Mouse (Mus musculus): Measurements from ENCODE around the gene Tmem60.

GRCm38 (mm10) chr5:20930430-20930829 is 48.4 kb downstream of the Tmem60 start:
- no peak for TF ChIP-seq CTCF (IDR thresholded peaks at IDR 0.05; ENCODE audit: extremely low read depth, insufficient read depth, low read length)
- TF ChIP-seq POLR2A (IDR thresholded peaks at IDR 0.05; ENCODE audit: extremely low read depth, insufficient read depth, low read length) = no peak

Measured in cortical plate, adult 2 months (tissue).